In genomic region chr7:100968376-100968775, GRCm38 (mm10) we compare ENCODE assay signal across 29 mouse cellular contexts. TPM values are rescaled to one million over a fixed set of nuclear protein-coding genes. Genes with fewer than 3 reads are reported as not detected.
"Had no signal": no experiment of that assay in that cellular context is flagged by ENCODE, and none has a peak within 500 bp of the region (broad histone marks: within the 10 kb centered on the region; RNA-seq: fewer than 3 reads in every experiment).

No protein-coding gene starts in this region.

- H3K4me3 ChIP-seq: heart, embryonic 10.5 days; heart, embryonic 12.5 days; heart, embryonic 13.5 days; heart, embryonic 15.5 days; hindbrain, embryonic 10.5 days; hindbrain, embryonic 12.5 days; hindbrain, embryonic 13.5 days; hindbrain, embryonic 15.5 days; intestine, embryonic 15.5 days; kidney, embryonic 15.5 days; layer of hippocampus, adult 2 months had no signal

- H3K27ac ChIP-seq: heart, embryonic 10.5 days; heart, embryonic 13.5 days; heart, embryonic 15.5 days; hindbrain, embryonic 10.5 days; hindbrain, embryonic 12.5 days; hindbrain, embryonic 13.5 days; hindbrain, embryonic 14.5 days; hindbrain, embryonic 15.5 days; hindbrain, postnatal 0 days; intestine, embryonic 15.5 days; kidney, embryonic 15.5 days; kidney, postnatal 0 days; layer of hippocampus, adult 2 months had no signal

- H3K9me3 ChIP-seq: heart, embryonic 10.5 days; heart, embryonic 12.5 days; heart, embryonic 13.5 days; heart, embryonic 15.5 days; hindbrain, embryonic 10.5 days; hindbrain, embryonic 12.5 days; hindbrain, embryonic 13.5 days; hindbrain, embryonic 15.5 days; intestine, embryonic 15.5 days; kidney, embryonic 15.5 days had no signal

- H3K27me3 ChIP-seq: intestine, embryonic 15.5 days had no signal

- ATAC-seq: hindbrain, embryonic 16.5 days; hindbrain, postnatal 0 days; inflammation-experienced regulatory T-cells, adult 6 months had no signal

- H3K36me3 ChIP-seq: heart, embryonic 10.5 days; heart, embryonic 12.5 days; heart, embryonic 13.5 days; heart, embryonic 15.5 days; hindbrain, embryonic 10.5 days; hindbrain, embryonic 12.5 days; hindbrain, embryonic 13.5 days; hindbrain, embryonic 15.5 days; intestine, embryonic 15.5 days; kidney, embryonic 15.5 days had no signal

- DNase-seq: heart, postnatal 10 days; heart, postnatal 14 days; heart, postnatal 36 days; heart, postnatal 4 days; kidney, adult 18-20 months; kidney, adult 8-10 months; kidney, postnatal 10 days; kidney, postnatal 14 days; kidney, postnatal 25 days; kidney, postnatal 4 days; layer of hippocampus, adult 9-11 months; layer of hippocampus, postnatal 36 days had no signal

- H3K4me2 ChIP-seq: heart, embryonic 11.5 days; heart, embryonic 12.5 days; heart, embryonic 13.5 days; heart, embryonic 15.5 days; hindbrain, embryonic 12.5 days; hindbrain, embryonic 13.5 days; hindbrain, embryonic 14.5 days; hindbrain, embryonic 15.5 days; intestine, embryonic 15.5 days; kidney, embryonic 15.5 days had no signal

- H3K4me1 ChIP-seq: hindbrain, embryonic 12.5 days had no signal

- H3K9ac ChIP-seq: heart, embryonic 12.5 days; heart, embryonic 13.5 days; heart, embryonic 15.5 days; hindbrain, embryonic 12.5 days; hindbrain, embryonic 13.5 days; hindbrain, embryonic 14.5 days; hindbrain, embryonic 15.5 days; intestine, embryonic 15.5 days; kidney, embryonic 15.5 days had no signal

RNA-seq across cellular contexts. Expression of gene Arhgef17, which starts 36.5 kb away (rescaled TPM):
- polyA plus RNA-seq: inflammation-experienced regulatory T-cells, adult 6 months had no signal

RNA-seq across cellular contexts. Expression of gene P2ry2, which starts 44.3 kb away (rescaled TPM):
- polyA plus RNA-seq: inflammation-experienced regulatory T-cells, adult 6 months had no signal
